ENCODE assay signal across 8 mouse cellular contexts in genomic region chr7:135735691-135736580, GRCm38 (mm10). TPM values are rescaled to one million over a fixed set of nuclear protein-coding genes. Genes with fewer than 3 reads are reported as not detected.
A peak's percentile ranks its signal among the peaks of the same experiment; 100 is the strongest.
DNase-seq lines count a peak whose midpoint lies in the region; ATAC-seq and TF ChIP-seq lines count a peak whose summit lies in the region.

No protein-coding gene starts in this region.

- H3K4me1 ChIP-seq in forebrain, embryonic 10.5 days = peaks cover 16% of the 10 kb centered on the region
- 0 out of 2 replicates have a peak, but pooled peaks cover 3% of the 10 kb centered on the region for H3K4me1 ChIP-seq in heart, embryonic 15.5 days (replicated peaks)
- H3K4me1 ChIP-seq in liver, embryonic 14.5 days (replicated peaks; ENCODE audit: control insufficient read depth in 2 of 2, insufficient read depth in 2 of 2, low read length in 1 of 2) = peaks cover 0 to 7% of the 10 kb centered on the region in 2 experiments; a peak in 2 of 4 replicates
- H3K4me1 ChIP-seq in neural tube, embryonic 11.5 days (ENCODE audit: control insufficient read depth, insufficient read depth, low read length) = no peaks in the 10 kb centered on the region
- peaks cover 7% of the 10 kb centered on the region for H3K4me1 ChIP-seq in stomach, embryonic 16.5 days (ENCODE audit: control insufficient read depth, insufficient read depth, low read length)

- peak overlapping the region; percentile 33 for H3K4me3 ChIP-seq in forebrain, embryonic 10.5 days
- H3K4me3 ChIP-seq in heart, embryonic 15.5 days = peak overlapping the region; percentile 35
- H3K4me3 ChIP-seq in liver, embryonic 14.5 days (ENCODE audit: insufficient read depth in 1 of 2, low read depth in 2 of 2, low read length in 2 of 2) = peak overlapping the region; percentile 23 to 44
- 0 out of 2 replicates have a peak overlapping the region, but pooled peaks have one; percentile 5 for H3K4me3 ChIP-seq in neural tube, embryonic 11.5 days (ENCODE audit: low read depth, low read length)
- H3K4me3 ChIP-seq in stomach, embryonic 16.5 days (replicated peaks; ENCODE audit: low read length) = peak overlapping the region; percentile 29

- H3K9ac ChIP-seq in heart, embryonic 15.5 days = no peak overlapping the region
- peak overlapping the region; percentile 18; the same call in 1 of the 2 replicates for H3K9ac ChIP-seq in liver, embryonic 14.5 days (replicated peaks)
- H3K9ac ChIP-seq in neural tube, embryonic 11.5 days (ENCODE audit: low read length) = no peak overlapping the region
- H3K9ac ChIP-seq in stomach, embryonic 16.5 days (ENCODE audit: low read length) = peak overlapping the region; percentile 52

- TF ChIP-seq EP300 in liver, embryonic 14.5 days (IDR thresholded peaks at IDR 0.05; ENCODE audit: low read depth) = no peak

- H3K4me2 ChIP-seq in heart, embryonic 15.5 days = peak overlapping the region; percentile 59
- H3K4me2 ChIP-seq in liver, embryonic 14.5 days (ENCODE audit: low read depth) = peak overlapping the region; percentile 64
- peak overlapping the region; percentile 17 for H3K4me2 ChIP-seq in neural tube, embryonic 11.5 days (ENCODE audit: low read depth)
- H3K4me2 ChIP-seq in stomach, embryonic 16.5 days (ENCODE audit: low read depth, low read length) = peak overlapping the region; percentile 51

- 18% methylated on average over 31 of the region's 31 CpGs for WGBS in forebrain, embryonic 10.5 days
- WGBS in heart, embryonic 15.5 days = 21% methylated on average over 31 of the region's 31 CpGs
- WGBS in liver, embryonic 14.5 days (ENCODE audit: insufficient replicate concordance) = 12% methylated on average over 31 of the region's 31 CpGs
- WGBS in neural tube, embryonic 11.5 days = 19% methylated on average over 31 of the region's 31 CpGs
- 14% methylated on average over 31 of the region's 31 CpGs for WGBS in stomach, embryonic 16.5 days

- peak; percentile 99 for TF ChIP-seq CTCF in liver, embryonic 14.5 days (IDR thresholded peaks at IDR 0.05; ENCODE audit: low read depth)

- peak; percentile 91 for ATAC-seq in heart, embryonic 15.5 days (replicated peaks; ENCODE audit: insufficient number of reproducible peaks, insufficient read depth, low FRiP score, low read depth)
- peak; percentile 93 for ATAC-seq in liver, embryonic 14.5 days (ENCODE audit: insufficient read depth)
- peak; percentile 92 for ATAC-seq in neural tube, embryonic 11.5 days (ENCODE audit: insufficient read depth, low FRiP score, low TSS enrichment)
- ATAC-seq in stomach, embryonic 16.5 days (ENCODE audit: insufficient read depth, low FRiP score) = peak; percentile 96

- DNase-seq in CD4-positive, CD25-positive, alpha-beta regulatory T cell, adult 2 months (ENCODE audit: low read depth, low spot score) = peak; percentile 97
- DNase-seq in c-Kit-negative CD71-positive TER-119-positive erythroid progenitor cells, embryonic 14.5 days (ENCODE audit: low read depth, low spot score) = peak; percentile 71
- DNase-seq in forebrain, embryonic 10.5 days (ENCODE audit: extremely low spot score, low spot score) = peak; percentile 83
- DNase-seq in kidney, postnatal 25 days = peak; percentile 88 to 92
- DNase-seq in liver, embryonic 14.5 days (ENCODE audit: low read depth in 3 of 3, low spot score in 3 of 3) = peak in 2 of 3 experiments; percentile 55 to 80
- peak; percentile 85 for DNase-seq in neural tube, embryonic 11.5 days (ENCODE audit: low spot score)

- H3K27ac ChIP-seq in forebrain, embryonic 10.5 days = 0 out of 2 replicates have a peak overlapping the region, but pooled peaks have one; percentile 25
- H3K27ac ChIP-seq in heart, embryonic 15.5 days = peak overlapping the region; percentile 25; the same call in 1 of the 2 replicates
- H3K27ac ChIP-seq in liver, embryonic 14.5 days = 0 out of 2 replicates have a peak overlapping the region, but pooled peaks have one; percentile 9
- H3K27ac ChIP-seq in neural tube, embryonic 11.5 days (ENCODE audit: low read depth, low read length) = no peak overlapping the region
- peak overlapping the region; percentile 89 for H3K27ac ChIP-seq in stomach, embryonic 16.5 days (ENCODE audit: low read length)

- no peaks in the 10 kb centered on the region for H3K9me3 ChIP-seq in forebrain, embryonic 10.5 days
- H3K9me3 ChIP-seq in heart, embryonic 15.5 days (replicated peaks) = no peaks in the 10 kb centered on the region
- no peaks in the 10 kb centered on the region for H3K9me3 ChIP-seq in liver, embryonic 14.5 days (ENCODE audit: control insufficient read depth, low read length)
- no peaks in the 10 kb centered on the region for H3K9me3 ChIP-seq in neural tube, embryonic 11.5 days (ENCODE audit: control insufficient read depth, low read length)
- H3K9me3 ChIP-seq in stomach, embryonic 16.5 days (replicated peaks; ENCODE audit: control insufficient read depth, low read length) = no peaks in the 10 kb centered on the region

- no peaks in the 10 kb centered on the region for H3K27me3 ChIP-seq in forebrain, embryonic 10.5 days (ENCODE audit: poor library complexity, severe bottlenecking)
- H3K27me3 ChIP-seq in heart, embryonic 15.5 days = no peaks in the 10 kb centered on the region
- no peaks in the 10 kb centered on the region for H3K27me3 ChIP-seq in liver, embryonic 14.5 days (ENCODE audit: control insufficient read depth, insufficient read depth, low read length)
- H3K27me3 ChIP-seq in neural tube, embryonic 11.5 days (ENCODE audit: control insufficient read depth, insufficient read depth, low read length) = no peaks in the 10 kb centered on the region
- no peaks in the 10 kb centered on the region for H3K27me3 ChIP-seq in stomach, embryonic 16.5 days (ENCODE audit: control insufficient read depth, insufficient read depth, low read length)

- H3K36me3 ChIP-seq in forebrain, embryonic 10.5 days (replicated peaks) = no peaks in the 10 kb centered on the region
- H3K36me3 ChIP-seq in heart, embryonic 15.5 days = no peaks in the 10 kb centered on the region
- H3K36me3 ChIP-seq in liver, embryonic 14.5 days (replicated peaks; ENCODE audit: control insufficient read depth, insufficient read depth, low read depth) = no peaks in the 10 kb centered on the region
- no peaks in the 10 kb centered on the region for H3K36me3 ChIP-seq in neural tube, embryonic 11.5 days (ENCODE audit: control insufficient read depth, insufficient read depth, low read length)
- no peaks in the 10 kb centered on the region for H3K36me3 ChIP-seq in stomach, embryonic 16.5 days (ENCODE audit: control insufficient read depth, insufficient read depth, low read length)

RNA-seq across cellular contexts. Expression of gene Mki67, which starts 19.8 kb away (rescaled TPM):
- 50.9 and 53.4 TPM in 2 replicates for polyA plus RNA-seq in forebrain, embryonic 10.5 days (2016; fragmentation: Nextera tagmentation; extraction: Ambion mirVana)
- polyA plus RNA-seq in heart, embryonic 15.5 days (2015; fragmentation: Nextera tagmentation; extraction: Ambion mirVana) = 20.2 and 27.1 TPM in 2 replicates
- polyA plus RNA-seq in liver, embryonic 14.5 days (2012; rRNA removed) = 48.0 and 97.2 TPM in 2 replicates
- polyA plus RNA-seq in liver, embryonic 14.5 days (2014; fragmentation: Nextera tagmentation; extraction: Ambion mirVana) = 118 and 129 TPM in 2 replicates
- polyA plus RNA-seq in neural tube, embryonic 11.5 days (2014; fragmentation: Nextera tagmentation; extraction: Ambion mirVana) = 50.8 and 52.1 TPM in 2 replicates
- polyA plus RNA-seq in stomach, embryonic 16.5 days (2015; fragmentation: Nextera tagmentation; extraction: Ambion mirVana) = 27.7 and 34.4 TPM in 2 replicates

Comparison
In these comparisons a context has a peak if more than half of its experiments do, and no peak if none do; other contexts are left out.
1. H3K9ac ChIP-seq: peak in liver, embryonic 14.5 days (single experiment) and stomach, embryonic 16.5 days (single experiment); none in heart, embryonic 15.5 days (single experiment) and neural tube, embryonic 11.5 days (single experiment).
2. Peak in every context shown above with its lines, with median percentiles within 50 percentile points of each other: DNase-seq, H3K4me3 ChIP-seq, ATAC-seq and H3K4me2 ChIP-seq.